Mouse (Mus musculus) megakaryocyte, embryonic 14.5 days (primary cell): ENCODE data around the gene Tmem86b. TPM values are rescaled to one million over a fixed set of nuclear protein-coding genes. Genes with fewer than 3 reads are reported as not detected.

Experiments used
- H3K27me3 ChIP-seq: replicated peaks from 2 replicates; pipeline ENCODE3; 2012; ENCODE audit warnings: inconsistent platforms
- H3K36me3 ChIP-seq: replicated peaks from 2 replicates; pipeline ENCODE3; 2012; ENCODE audit warnings: low read length, inconsistent platforms, mixed read lengths
- H3K4me1 ChIP-seq: 2 replicates; pipeline ENCODE4 v1.6.1; 2012; ENCODE audit warnings: inconsistent platforms
- H3K4me3 ChIP-seq: replicated peaks from 2 replicates; pipeline ENCODE3; 2012; ENCODE audit warnings: moderate library complexity, mild to moderate bottlenecking, inconsistent platforms
- H3K9me3 ChIP-seq: 2 replicates; pipeline ENCODE4 v1.6.1; 2012; ENCODE audit warnings: inconsistent platforms
- FLI1 ChIP-seq: IDR thresholded peaks from 2 replicates; pipeline ENCODE4 v1.6.1; 2012; ENCODE audit warnings: low read length, inconsistent platforms, mixed read lengths
- GATA1 ChIP-seq: IDR thresholded peaks from 3 replicates; pipeline ENCODE4 v1.6.1; 2012; ENCODE audit warnings: mixed read lengths, low read length, inconsistent platforms, borderline replicate concordance
- polyA plus RNA-seq: library from polyadenylated mRNA; stranded (reverse); fragments of >175 nt; gene quantifications from 2 replicates; pipeline ENCODE4 v1.2.3, GENCODE M21; 2012; ENCODE audit warnings: low replicate concordance; ENCODE audit not compliant: insufficient read depth

Tmem86b gene
- polyA plus RNA-seq, 1 experiment: 5.3 TPM

DNA sequence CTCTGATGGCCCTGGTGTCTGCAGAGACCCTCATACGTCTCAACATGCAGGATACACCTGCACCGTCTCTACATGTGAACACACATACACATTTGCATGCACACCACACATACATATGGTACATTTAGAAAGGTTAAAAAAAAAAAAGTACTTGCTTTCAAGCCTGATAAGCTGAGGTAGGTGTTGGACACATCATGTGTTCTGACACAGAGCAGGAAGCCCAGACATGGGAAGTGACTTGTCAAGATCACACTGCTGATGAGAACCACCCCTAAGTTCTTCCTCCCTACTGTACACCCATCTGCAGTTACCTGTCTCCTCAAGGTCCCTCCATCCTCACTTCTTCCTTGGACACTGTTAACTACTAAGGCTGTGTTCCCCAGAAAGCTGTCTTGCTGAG, 5.3 kb downstream of the Tmem86b start:
- no peak for TF ChIP-seq GATA1
- TF ChIP-seq FLI1: no peak
- Histone ChIP-seq H3K27me3 (no peaks in the 10 kb centered on the region), H3K36me3 (peaks cover 55% of the 10 kb centered on the region), H3K4me3 (no peak overlapping the region), H3K9me3 (no peaks in the 10 kb centered on the region), H3K4me1 (peaks cover 64% of the 10 kb centered on the region)

DNA sequence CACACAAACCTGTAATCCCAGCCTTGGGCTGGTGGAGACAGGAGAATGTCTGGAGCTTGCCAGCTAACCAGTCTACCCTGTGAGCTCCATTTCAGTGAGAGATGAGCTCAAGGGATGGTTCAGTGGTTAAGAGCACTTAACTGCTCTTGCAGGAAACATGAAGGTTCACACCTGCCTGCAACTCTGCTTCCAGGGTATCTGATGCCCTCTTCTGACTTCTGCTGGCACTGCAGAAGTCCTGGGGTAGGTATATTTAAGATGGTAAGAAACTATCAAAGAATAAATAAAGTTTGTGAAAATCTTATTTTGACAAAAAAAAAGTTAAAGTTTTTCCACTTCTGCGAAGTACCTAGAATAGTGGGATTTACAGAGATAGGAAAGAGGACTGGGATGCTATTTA, 6.9 kb downstream of the Tmem86b start:
- H3K27me3 ChIP-seq: no peaks in the 10 kb centered on the region
- H3K9me3 ChIP-seq: no peaks in the 10 kb centered on the region
- H3K4me1 ChIP-seq: peaks cover 48% of the 10 kb centered on the region
- peaks cover 41% of the 10 kb centered on the region for H3K36me3 ChIP-seq
- no peak overlapping the region for H3K4me3 ChIP-seq
- no peak for TF ChIP-seq GATA1
- no peak for TF ChIP-seq FLI1

DNA sequence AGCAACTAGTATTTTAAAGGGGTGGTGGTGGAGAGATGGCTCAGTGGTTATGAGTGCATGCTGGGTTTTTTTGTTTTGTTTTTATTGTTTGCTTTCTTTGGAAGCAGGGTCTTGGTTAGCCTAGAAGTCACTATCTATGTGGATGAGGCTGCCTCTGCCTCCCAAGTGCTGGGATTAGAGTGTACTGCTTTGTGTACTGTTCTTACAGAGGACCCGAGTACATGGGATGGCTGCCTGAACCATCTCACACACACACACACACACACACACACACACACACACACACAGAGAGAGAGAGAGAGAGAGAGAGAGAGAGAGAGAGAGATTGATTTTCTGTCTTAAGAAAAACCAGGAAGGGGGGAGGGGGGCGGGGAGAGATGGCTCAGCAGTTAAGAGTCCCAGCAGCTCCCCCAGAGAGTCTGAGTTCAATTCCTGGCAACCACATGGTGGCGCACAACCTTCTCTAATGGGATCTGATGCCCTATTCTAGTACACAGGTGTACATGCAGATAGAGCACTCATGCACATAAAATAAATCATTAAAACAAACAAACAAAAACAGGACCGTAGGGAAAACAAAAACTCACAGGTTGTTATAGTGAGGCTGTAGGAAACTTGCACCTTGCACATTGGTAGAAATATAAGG, 7.6 kb downstream of the Tmem86b start:
- TF ChIP-seq FLI1: no peak
- no peak for TF ChIP-seq GATA1
- Histone ChIP-seq H3K9me3 (no peaks in the 10 kb centered on the region), H3K36me3 (peaks cover 34% of the 10 kb centered on the region), H3K27me3 (no peaks in the 10 kb centered on the region), H3K4me3 (no peak overlapping the region), H3K4me1 (peaks cover 41% of the 10 kb centered on the region)

DNA sequence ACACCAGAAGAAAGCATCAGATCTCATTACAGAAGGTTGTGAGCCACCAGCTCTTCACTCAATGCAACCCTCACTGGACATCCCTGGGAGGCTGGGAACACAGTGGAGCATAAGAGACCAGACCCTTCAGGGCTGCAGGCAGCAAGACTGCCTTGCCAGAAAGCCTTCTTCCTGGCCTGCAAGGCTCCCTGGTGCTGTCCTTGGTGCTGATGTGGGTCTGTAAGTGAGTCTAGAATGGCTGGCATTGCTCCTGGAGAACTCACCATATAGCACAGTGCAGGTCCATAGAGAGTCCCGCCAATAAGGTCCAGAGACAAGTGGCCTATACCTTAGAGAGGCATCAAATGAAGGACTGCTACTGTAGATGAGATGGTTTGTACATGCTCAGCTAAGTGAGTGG, 11.2 kb downstream of the Tmem86b start:
- Histone ChIP-seq H3K9me3 (peaks cover 8% of the 10 kb centered on the region; the same call in 1 of the 2 replicates), H3K36me3 (peaks cover 3% of the 10 kb centered on the region), H3K4me3 (no peak overlapping the region), H3K4me1 (peaks cover 11% of the 10 kb centered on the region), H3K27me3 (peaks cover 15% of the 10 kb centered on the region)
- TF ChIP-seq FLI1: no peak
- TF ChIP-seq GATA1: no peak

DNA sequence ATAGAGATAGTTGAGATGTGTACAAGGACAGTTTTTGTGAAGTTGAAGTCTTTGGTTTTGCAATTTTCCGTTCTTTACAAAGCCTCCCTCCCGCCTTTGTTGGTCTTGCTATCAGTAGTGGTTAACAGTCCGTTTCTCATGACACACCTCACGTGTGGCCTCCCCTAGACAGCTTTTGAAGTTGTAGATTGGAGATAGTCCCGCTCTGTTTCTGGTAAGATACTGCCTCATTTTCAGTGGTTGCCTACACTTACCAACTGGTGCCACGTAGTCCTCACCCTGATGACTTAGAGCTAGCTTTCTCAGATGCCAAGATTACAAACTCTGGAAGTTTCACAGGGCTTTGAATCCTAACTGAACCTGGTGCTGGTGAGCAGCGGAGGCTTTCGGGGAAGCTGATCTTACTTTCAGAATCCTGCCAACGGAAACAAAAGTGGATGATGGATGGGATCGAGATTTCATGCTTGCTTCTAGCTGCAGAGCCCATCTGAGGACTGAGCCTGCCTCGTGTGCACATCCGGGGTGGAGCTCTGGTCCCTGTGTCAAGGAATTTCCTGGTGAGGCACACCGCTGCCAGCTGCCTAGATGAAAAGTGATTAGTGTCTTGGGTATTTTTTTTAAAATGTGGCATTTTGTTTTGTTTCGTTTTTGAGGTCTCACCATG, 17.4 kb downstream of the Tmem86b start:
- H3K4me3 ChIP-seq: peak overlapping the region; percentile 74
- H3K4me1 ChIP-seq: peaks cover 4% of the 10 kb centered on the region
- H3K9me3 ChIP-seq: peaks cover 11% of the 10 kb centered on the region; the same call in 1 of the 2 replicates
- no peak for TF ChIP-seq FLI1
- TF ChIP-seq GATA1: no peak
- H3K36me3 ChIP-seq: no peaks in the 10 kb centered on the region
- H3K27me3 ChIP-seq: peaks cover 32% of the 10 kb centered on the region

DNA sequence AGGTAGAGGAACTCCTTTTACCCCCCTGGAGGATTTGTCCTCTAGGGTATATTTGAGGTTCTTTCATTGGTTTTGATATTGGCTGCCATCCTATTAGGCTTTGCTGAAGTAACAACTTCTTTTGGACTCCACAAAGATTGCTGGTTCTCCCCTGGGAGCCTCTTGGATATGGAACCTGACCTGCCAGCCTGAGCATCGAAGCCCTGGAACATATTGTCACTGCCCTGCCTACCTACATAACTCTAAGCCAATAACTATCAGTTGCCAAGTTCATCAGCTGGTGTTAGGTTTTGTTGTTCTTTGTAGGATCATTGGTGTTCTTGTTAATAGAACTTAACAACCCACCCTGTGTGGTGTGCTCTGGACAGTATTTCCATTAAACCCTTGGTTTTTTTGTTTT, 18.3 kb downstream of the Tmem86b start:
- Histone ChIP-seq H3K9me3 (peaks cover 11% of the 10 kb centered on the region; the same call in 1 of the 2 replicates), H3K36me3 (no peaks in the 10 kb centered on the region), H3K4me1 (peaks cover 4% of the 10 kb centered on the region), H3K4me3 (no peak overlapping the region), H3K27me3 (peaks cover 30% of the 10 kb centered on the region)
- TF ChIP-seq GATA1 (no peak), FLI1 (no peak)

DNA sequence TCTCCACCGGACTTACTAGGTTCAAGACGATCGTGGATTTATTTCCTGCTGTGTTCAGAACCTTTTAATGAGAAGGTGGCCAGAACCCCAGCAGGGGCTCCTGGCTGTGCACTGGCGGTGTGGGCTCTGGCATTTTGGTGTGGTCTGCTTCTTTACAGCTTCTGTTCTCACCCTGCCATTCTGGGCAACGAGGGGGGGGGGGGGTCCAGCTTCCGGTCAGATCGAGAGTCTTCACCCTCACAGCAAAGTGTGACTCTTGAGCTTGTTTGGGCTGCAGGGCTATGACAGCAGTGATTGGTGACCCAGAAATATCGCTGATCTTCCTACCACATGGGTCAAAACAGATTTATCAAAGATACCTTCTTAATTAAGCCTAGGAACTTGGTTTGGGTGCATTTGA, 18.8 kb downstream of the Tmem86b start:
- peaks cover 6% of the 10 kb centered on the region; the same call in 1 of the 2 replicates for H3K9me3 ChIP-seq
- H3K4me1 ChIP-seq: peaks cover 4% of the 10 kb centered on the region
- no peak for TF ChIP-seq FLI1
- no peak for TF ChIP-seq GATA1
- no peaks in the 10 kb centered on the region for H3K36me3 ChIP-seq
- H3K27me3 ChIP-seq: peaks cover 28% of the 10 kb centered on the region
- no peak overlapping the region for H3K4me3 ChIP-seq

DNA sequence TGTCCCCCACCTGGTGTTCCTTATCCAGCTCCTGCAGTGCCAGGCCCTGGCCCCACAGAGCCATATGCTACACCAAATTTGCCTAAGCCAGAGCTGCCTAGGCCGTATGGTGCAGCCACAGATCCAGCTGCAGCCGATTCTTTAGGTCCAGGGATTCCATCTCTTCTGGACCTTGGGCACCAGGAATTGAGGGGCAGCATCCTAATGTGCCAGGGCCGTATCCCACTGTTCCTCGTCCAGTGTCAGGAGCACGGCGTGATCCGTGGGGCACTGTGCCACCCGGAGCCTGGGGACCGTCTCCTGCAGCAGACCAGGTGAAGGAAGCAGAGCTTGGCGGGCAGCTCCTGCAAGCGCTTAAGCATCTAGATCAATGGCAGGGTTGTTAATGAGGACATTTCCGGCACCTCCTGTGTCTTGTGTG, 19.3 kb downstream of the Tmem86b start:
- Histone ChIP-seq H3K27me3 (peaks cover 28% of the 10 kb centered on the region), H3K9me3 (peaks cover 3% of the 10 kb centered on the region; the same call in 1 of the 2 replicates), H3K4me3 (no peak overlapping the region), H3K4me1 (peaks cover 4% of the 10 kb centered on the region), H3K36me3 (no peaks in the 10 kb centered on the region)
- TF ChIP-seq FLI1: no peak
- TF ChIP-seq GATA1: no peak

DNA sequence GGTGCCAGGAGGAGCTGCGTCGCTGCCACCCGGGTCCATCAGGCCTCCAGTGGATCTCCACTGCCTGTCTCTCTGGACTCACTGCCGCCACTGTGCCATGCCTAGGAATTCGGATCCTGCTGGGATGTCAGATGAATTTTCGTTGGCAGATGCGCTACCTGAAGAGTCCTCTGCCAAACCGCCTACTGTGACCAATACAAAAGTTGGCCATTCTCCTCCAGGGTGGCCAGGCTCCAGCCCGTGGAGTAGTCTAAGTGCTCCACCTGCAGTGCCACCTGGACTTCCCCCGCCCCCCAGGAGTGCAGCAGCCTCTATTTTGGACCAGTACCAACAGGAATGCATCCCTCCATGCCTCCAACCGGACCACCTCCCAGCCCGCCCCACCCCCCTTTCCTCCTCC, 19.7 kb downstream of the Tmem86b start:
- Histone ChIP-seq H3K4me1 (peaks cover 4% of the 10 kb centered on the region), H3K9me3 (peaks cover 3% of the 10 kb centered on the region; the same call in 1 of the 2 replicates), H3K4me3 (no peak overlapping the region), H3K36me3 (no peaks in the 10 kb centered on the region), H3K27me3 (peaks cover 32% of the 10 kb centered on the region)
- TF ChIP-seq FLI1 (no peak), GATA1 (no peak)

DNA sequence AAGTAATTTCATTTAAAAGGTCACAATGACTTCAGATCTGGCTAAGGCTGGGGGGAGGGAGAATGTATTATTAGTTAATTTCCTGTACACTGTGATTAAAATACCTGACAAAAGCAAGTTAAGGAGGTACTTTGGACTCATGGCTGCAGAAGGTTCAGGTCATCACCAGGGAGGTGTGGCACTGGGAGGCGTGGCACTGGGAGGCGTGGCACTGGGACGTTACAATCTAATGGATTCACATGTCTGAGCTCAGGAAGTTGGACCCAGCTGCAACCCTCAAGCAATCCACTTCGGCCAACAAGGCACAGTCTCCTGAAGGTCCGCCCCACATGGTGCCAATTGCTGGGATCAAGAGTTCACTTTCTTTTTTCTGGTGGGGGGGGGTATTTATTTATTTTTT, 23.2 kb downstream of the Tmem86b start:
- TF ChIP-seq GATA1: no peak
- no peak for TF ChIP-seq FLI1
- H3K9me3 ChIP-seq: peaks cover 3% of the 10 kb centered on the region; the same call in 1 of the 2 replicates

More for the DNA sequence above, 23.2 kb downstream of the Tmem86b start:
- Histone ChIP-seq H3K4me3 (no peak overlapping the region), H3K36me3 (no peaks in the 10 kb centered on the region), H3K27me3 (peaks cover 22% of the 10 kb centered on the region), H3K4me1 (no peaks in the 10 kb centered on the region)
